Mouse (Mus musculus) bone marrow, adult 2 months (tissue): ENCODE measurements around the gene Actr5.

Experiments used
- CTCF ChIP-seq: fragments of 200-500 bp; IDR thresholded peaks from 2 replicates; pipeline ENCODE4 v1.5.1; 2011; ENCODE audit warnings: low read length, control low read depth; ENCODE audit not compliant: control insufficient read depth, insufficient read depth
- POLR2A ChIP-seq: fragments of 200-500 bp; IDR thresholded peaks from 2 replicates; pipeline ENCODE4 v1.6.1; 2011; ENCODE audit warnings: low read depth, mild to moderate bottlenecking, control low read depth, low read length, borderline replicate concordance; ENCODE audit not compliant: control insufficient read depth

GRCm38 (mm10) chr2:158611326-158611719 lies 13.4 kb upstream of the Actr5 start:
- TF ChIP-seq CTCF, result no peak
- no peak for TF ChIP-seq POLR2A
